Mouse (Mus musculus): ENCODE measurements around the gene Mylk.

- no peak for TF ChIP-seq CTCF (IDR thresholded peaks at IDR 0.05; ENCODE audit: low read depth, low read length)
- TF ChIP-seq POLR2A (IDR thresholded peaks at IDR 0.05; ENCODE audit: borderline replicate concordance, low read depth, low read length) = no peak
Observed at GRCm38 (mm10) chr16:35040154-35040553, 295.1 kb downstream of the Mylk start.
